Mouse (Mus musculus) cerebellum, adult 18-20 months (tissue): ENCODE results near the gene Muc1.

ENCODE experiments used
- DNase-seq, 2 experiments: peaks; one replicate each; pipeline ENCODE4 v3.0.0; 2021

The Muc1 gene

DNA sequence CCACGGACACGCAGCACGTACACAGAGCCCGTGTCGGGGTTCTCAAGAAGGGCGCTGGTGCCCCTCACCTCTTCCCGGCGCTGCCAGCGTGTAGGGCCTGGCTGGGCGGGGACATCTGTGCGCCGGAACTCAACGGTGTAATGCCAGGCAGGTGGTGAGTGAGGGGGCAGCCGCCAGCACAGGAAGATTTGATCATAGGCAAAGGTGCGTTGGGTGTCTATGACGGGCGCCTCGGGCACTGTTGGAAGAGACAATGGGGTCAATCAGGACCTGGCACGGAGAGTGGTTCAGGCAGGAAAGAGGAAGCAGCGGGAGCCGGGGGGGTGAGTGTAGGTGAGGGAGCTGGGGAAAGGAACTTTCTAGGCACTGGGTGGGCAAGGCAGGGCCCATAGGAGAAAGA is 8.8 kb downstream of the Muc1 start:
- DNase-seq: no peak

GRCm38 (mm10) chr3:89238494-89238893 is 9.6 kb downstream of the Muc1 start:
- no peak for DNase-seq

DNA sequence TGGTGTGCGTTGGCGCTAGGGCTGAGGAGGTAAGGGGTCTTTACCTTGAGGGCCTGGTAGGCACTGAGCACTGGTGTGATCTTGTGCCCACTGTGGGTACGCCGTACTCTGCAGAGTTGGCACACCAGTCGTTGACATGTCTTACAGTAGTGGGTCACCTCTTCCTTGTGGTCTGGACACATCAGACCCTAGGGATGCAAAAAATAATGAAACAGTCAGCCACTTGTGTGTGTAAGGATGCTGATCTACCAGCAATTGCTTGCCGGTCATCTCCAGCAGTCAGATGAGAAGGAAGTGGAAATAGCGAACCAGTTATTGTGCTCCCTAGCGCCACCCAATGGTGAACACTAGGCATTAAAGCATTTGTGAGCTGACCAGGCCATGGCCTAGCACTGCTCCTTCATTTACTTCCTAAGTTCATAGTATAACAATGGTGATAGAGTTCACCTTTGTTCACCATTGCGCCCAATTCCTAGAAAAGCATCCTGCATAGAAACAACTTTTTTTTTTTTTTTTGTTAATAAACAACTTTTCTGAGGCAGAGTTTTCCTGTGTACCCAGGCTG is 13.6 kb downstream of the Muc1 start:
- peak; percentile 75 to 82 for DNase-seq

DNA sequence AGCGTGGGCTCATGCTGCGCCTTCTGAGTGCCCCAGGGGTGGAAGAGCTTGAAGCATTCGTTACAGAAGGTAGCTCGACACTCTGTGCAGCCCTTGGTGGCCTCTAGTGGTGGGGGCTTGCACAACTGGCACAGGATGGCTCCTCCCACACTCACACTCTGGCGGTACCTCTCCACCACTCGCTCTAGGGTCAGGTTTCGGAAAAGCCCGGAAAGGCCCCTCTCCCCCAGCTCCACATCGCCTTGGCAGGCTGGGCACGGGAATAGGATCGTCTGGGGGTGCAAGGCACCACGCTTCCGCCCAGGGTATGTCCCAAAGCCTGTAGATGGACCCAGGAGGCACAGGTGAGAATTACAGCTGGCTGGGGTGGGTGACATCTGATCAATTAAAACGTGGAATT is 14.8 kb downstream of the Muc1 start:
- DNase-seq: peak in 1 of 2 experiments; percentile 30

DNA sequence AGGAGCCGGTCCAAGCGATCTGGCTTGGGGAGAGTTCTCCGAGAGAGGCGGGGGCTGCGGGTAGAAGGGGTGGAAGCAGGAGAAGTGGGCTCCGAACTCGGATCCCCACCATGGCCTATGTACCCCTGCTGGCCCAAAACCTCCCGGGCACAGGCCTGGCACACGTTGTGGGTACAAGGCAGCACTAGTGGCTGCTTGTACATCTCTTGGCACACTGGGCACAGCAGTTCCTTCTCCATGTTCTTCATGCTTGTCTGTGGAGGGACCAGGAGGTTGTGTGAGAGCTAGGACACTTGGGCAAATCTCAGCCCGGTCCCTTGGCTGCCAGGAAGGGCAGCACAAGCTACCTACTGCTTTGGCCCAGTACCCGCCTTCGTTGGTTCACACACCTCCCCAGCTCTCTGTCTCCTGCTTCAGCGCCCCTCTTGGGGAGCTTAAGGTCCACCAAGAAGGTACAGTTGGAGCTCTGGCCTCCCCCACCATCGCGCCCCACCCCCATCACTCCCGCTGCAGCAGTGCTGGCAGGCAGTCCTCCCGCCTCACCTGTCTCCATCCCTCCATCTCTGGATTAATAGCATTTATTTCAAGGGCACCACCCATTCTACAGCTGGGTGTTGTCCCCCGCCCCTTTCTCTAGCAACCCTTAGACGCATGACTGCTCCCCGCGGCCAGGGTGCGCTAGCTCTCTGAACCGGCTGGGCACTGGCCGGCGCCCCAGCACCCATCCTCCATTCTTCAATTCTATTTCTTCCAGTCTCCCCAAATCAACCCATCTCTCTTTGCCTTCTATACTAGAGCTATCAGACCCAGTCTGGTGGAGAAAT is 15.5 kb downstream of the Muc1 start:
- peak; percentile 58 to 66 for DNase-seq

- peak; percentile 76 to 78 for DNase-seq
Observed at GRCm38 (mm10) chr3:89244982-89245687, 16.3 kb downstream of the Muc1 start.

GRCm38 (mm10) chr3:89245688-89246171 is 16.9 kb downstream of the Muc1 start, which contains the start of gene Krtcap2:
TSS of gene Krtcap2 (plus strand) at chr3:89245966.
- DNase-seq: peak; percentile 74 to 77

DNA sequence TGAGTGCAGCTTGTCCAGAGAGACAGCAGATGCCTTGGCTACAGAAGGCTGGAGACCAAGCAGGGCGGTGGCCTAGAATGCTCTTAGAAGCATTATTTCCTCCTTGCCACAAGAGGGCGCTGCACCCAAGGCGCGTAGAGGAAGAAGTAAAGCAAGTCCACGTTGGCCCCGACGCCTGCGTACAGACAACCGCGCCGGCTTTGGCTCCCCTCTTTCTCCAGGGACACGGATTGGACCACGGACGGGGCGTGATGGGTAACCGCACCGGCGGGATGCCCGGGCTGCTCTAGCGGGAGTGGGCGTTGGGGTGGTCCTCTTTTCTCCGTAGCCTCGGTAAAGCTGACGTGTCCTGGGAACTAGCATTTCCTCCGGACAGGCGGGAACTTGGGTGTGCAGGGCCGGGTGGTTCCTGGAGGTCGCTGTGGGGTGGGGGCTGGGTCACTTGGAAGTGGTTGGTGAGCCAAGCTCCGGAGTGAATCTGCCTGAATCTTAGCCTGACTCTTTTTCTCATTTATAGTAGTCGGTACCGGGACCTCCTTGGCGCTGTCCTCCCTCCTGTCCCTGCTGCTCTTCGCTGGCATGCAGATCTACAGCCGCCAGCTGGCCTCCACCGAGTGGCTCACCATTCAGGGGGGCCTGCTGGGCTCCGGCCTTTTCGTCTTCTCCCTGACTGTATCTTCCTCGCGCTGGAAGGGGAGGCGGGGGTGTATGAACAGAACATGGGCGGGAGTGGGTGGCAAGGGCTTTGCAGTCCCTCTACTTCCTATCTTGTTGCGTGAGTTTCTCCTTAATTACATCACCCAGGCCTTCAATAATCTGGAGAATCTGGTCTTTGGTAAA is 17.6 kb downstream of the Muc1 start, which contains the start of gene Trim46:
TSS of gene Trim46 (minus strand) at position 49 of the 840 bp plus-strand sequence.
- peak; percentile 94 for DNase-seq

DNA sequence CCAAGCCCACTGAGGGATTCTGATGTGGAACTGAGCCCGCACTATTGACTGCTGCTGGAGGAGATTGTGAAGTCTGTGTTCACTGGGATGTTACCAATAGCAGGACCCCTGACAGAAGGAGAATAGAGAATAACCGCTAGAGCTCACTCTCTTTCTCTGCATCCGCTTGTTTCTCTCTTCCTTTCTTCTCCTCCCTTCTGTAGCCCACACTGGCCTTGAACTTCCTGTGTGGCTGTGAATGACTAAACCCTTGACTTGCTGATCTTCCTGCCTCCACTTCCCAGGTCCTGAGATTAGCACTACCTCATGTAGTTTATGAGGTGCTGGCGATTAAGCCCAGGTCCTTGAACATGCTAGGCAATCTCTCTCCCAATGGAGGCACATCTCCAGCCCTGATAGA is 18.6 kb downstream of the Muc1 start:
- DNase-seq: peak in 1 of 2 experiments; percentile 9

GRCm38 (mm10) chr3:89250435-89251040 is 21.7 kb downstream of the Muc1 start:
- DNase-seq: peak; percentile 74 to 77

- DNase-seq: no peak
Observed at GRCm38 (mm10) chr3:89251365-89251895, 22.6 kb downstream of the Muc1 start.

DNA sequence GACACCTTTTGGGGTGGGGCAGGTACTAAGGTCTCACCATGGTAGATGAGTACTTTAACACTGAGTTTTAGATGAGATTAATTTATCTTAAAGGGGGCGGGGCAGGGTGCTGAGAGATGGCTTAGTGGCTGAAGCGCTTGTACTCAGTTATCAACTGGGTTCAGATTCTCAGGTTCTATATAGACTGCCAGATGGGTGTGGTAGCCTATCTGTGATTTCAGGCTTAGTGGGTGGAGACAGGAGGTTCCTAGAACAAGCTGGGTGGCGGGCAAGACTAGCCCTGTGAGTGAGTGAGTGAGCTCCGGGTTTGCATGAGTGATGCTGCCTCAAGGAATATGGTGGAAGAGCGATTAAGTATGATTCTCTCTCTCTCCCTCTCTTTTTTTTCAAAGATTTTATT is 26.1 kb downstream of the Muc1 start:
- DNase-seq: no peak

GRCm38 (mm10) chr3:89256177-89256576 is 27.3 kb downstream of the Muc1 start:
- DNase-seq: no peak

- DNase-seq: no peak
Observed at GRCm38 (mm10) chr3:89259076-89259475, 30.2 kb downstream of the Muc1 start, which contains the start of gene Dpm3. TSS of gene Dpm3 (plus strand) at chr3:89259358.

DNA sequence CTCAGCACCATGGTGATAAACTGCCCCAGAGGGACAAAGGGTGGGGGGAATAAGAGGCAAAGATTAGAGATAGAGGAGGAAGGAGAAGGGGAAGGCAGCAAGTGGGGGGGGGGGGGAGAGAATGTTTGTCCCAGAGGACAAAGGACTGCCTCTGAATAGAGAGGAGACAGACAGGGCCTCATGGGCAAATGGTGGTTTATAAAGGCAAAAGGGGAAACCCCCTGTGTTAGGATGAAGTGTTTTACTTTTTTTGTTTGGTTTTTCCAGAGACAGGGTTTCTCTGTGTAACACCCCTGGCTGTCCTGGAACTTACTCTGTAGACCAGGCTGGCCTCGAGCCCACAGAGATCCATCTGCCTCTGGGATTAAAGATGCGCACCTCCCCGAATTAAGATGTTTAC is 31.4 kb downstream of the Muc1 start:
- no peak for DNase-seq

DNA sequence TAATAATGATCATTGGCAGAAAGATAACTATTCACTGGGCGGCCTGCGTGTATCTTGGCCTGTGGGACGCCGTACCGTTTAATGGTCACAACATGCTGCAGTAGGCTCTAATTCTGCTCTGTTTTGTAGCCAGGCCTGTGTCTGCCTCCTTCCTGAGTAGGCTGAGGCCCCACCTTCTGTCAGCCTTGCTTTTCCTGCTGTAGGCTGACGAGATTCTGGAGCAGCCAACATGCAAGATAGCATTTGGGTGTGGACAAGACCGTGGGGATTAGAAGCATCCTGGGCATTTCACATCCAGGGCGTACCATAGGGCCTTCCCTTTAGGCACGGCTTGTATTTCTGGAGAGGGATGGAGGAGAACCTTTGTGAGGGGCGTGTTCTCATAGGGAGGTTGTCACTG is 33.6 kb downstream of the Muc1 start:
- no peak for DNase-seq

DNA sequence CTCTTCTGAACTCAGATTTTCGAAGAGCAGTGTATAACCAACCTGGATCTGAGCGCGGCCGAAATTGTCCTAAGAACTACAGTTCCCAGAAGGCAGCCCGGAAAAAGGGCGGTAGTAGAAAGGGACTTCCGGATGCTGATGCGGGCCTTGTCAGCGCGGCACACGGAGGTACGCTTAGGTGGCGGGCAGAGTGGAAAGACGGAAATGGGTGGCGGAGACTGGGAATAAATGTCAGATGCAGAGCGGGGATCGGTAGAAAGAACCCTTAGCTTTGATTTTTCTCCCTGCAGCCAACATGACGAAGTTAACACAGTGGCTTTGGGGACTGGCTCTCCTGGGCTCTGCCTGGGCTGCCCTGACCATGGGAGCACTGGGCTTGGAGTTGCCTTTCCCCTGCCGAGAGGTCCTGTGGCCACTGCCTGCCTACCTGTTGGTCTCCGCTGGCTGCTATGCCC is 37.6 kb downstream of the Muc1 start:
- peak; percentile 85 to 89 for DNase-seq

- no peak for DNase-seq
Observed at GRCm38 (mm10) chr3:89268916-89269315, 40.1 kb downstream of the Muc1 start.

DNA sequence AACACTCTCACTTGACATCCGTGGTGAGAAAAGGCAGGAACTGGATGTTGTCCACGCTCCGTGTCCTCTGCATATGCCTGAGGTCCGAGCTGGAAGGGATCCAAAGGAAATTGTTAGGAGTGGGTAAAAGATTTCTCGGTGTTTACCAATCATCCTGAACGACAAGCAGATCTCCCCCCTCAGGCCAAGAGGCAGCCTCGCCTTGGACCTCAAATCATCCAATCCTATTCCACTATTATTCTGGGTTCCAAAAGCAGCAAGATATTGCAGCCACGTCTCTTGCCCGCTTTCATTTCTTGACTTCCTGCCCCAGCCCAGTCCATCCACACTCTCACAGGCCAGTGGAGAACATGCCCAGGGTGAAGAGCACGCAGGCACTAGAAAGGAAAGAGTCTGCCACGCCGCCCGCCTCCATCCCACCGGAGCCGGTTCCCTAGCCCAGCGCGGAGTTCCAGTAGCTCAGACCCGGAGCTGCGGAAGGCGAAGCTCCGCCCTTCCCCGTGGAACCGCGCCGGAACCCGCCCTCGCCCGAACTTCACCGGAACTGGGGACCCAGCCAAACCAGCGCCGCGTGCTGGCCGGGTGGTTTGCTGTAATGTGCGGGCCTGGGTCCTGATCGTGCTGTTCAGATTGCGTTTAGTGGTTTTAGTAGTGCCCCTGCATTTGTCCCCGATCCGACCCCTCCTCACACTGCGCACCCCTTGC is 41.3 kb downstream of the Muc1 start, which contains the start of gene Slc50a1:
TSS of gene Slc50a1 (minus strand) at position 520 of the 705 bp plus-strand sequence.
- DNase-seq: peak; percentile 87 to 89

DNA sequence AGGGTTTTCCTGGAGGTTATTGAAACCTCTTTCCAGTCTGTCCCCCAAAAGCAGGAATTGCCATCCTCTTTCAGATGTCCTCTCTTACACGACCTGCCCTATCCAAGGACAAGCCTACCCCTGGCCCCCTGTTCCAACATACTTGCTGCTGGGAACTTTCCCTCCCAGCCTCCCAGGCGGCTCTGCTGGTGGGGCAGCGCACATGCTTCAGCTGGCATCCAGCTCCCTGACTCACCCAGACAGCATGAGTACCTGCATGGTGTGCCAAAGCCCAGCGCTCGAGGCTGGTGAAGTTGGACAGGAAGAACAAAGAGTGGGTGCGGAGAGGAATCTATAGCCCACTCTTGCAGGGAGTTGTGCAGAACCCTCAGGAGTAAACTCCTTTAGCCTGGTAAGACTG is 42.0 kb downstream of the Muc1 start:
- peak; percentile 67 to 73 for DNase-seq

DNA sequence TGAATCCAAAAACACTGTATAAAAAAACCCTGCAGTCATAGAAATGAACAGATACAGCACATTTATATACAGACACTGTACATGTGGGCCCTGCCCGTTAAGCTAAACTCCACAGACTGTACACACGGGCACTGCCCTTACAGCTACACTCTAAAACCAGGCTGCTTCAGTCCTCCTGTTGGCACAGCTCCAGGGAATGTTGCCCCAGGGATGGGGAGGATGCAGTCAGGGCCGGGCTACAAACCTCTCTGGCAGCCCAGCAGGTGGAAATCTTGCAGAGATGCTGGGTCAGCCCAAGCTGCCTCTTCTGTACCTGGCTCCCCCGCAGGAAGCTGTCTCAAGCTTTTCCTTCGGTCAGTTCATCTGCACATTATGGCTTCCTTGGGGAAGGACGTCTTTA is 42.9 kb downstream of the Muc1 start:
- peak; percentile 34 to 44 for DNase-seq
